Mouse (Mus musculus) hindbrain, embryonic 15.5 days (tissue): ENCODE results near the gene Rpia. TPM values are rescaled to one million over a fixed set of nuclear protein-coding genes. Genes with fewer than 3 reads are reported as not detected.
A peak's percentile ranks its signal among the peaks of the same experiment; 100 is the strongest.

Experiments
- ATAC-seq: fragments of 200-750 bp; cut with Nextera tagmentation; 2 replicates; pipeline ENCODE4 v1.8.0; 2017; ENCODE audit warnings: low read depth, moderate number of reproducible peaks, moderate TSS enrichment; ENCODE audit not compliant: low FRiP score
- H3K27ac ChIP-seq: fragments of 300-500 bp; sonication (generic); replicated peaks from 2 replicates; pipeline ENCODE4 v1.5.1; 2015; ENCODE audit warnings: mild to moderate bottlenecking, inconsistent platforms
- H3K27me3 ChIP-seq: fragments of 300-500 bp; sonication (generic); 2 replicates; pipeline ENCODE4 v1.6.1; 2015; ENCODE audit warnings: control low read depth, inconsistent platforms
- H3K36me3 ChIP-seq: fragments of 300-500 bp; sonication (generic); 2 replicates; pipeline ENCODE4 v1.6.1; 2015; ENCODE audit warnings: control low read depth, inconsistent platforms
- H3K4me1 ChIP-seq: fragments of 300-500 bp; sonication (generic); replicated peaks from 2 replicates; pipeline ENCODE4 v1.6.1; 2015; ENCODE audit warnings: control low read depth, inconsistent platforms
- H3K4me2 ChIP-seq: fragments of 300-500 bp; sonication (generic); 2 replicates; pipeline ENCODE4 v1.6.1; 2015; ENCODE audit warnings: moderate library complexity, mild to moderate bottlenecking, inconsistent platforms
- H3K4me3 ChIP-seq: fragments of 300-500 bp; sonication (generic); 2 replicates; pipeline ENCODE4 v1.5.1; 2015; ENCODE audit warnings: mild to moderate bottlenecking, inconsistent platforms
- H3K9ac ChIP-seq: fragments of 300-500 bp; sonication (generic); 2 replicates; pipeline ENCODE4 v1.6.1; 2015; ENCODE audit warnings: inconsistent platforms
- H3K9me3 ChIP-seq: fragments of 300-500 bp; sonication (generic); 2 replicates; pipeline ENCODE4 v1.6.1; 2016; ENCODE audit warnings: control low read depth, inconsistent platforms
- WGBS: fragments of 180-500 bp; shearing (Covaris S2); methylation state at CpG from one replicate; pipeline ENCODE4 v1.1.7; 2015; 5-methylcytosine and 5-hydroxymethylcytosine counted together
- polyA plus RNA-seq: library from polyadenylated mRNA; unstranded; fragments of >200 nt; fragmentation: Nextera tagmentation; extraction: Ambion mirVana; gene quantifications from 2 replicates; pipeline ENCODE4 v1.2.1, GENCODE M21; 2015

The Rpia gene
- polyA plus RNA-seq, 1 experiment from 2014 or later = 2.8 TPM

GRCm38 (mm10) chr6:70821566-70821965 lies 29.5 kb upstream of the Rpia start:
- Histone ChIP-seq H3K4me3 (no peak overlapping the region), H3K27me3 (no peaks in the 10 kb centered on the region), H3K4me2 (no peak overlapping the region), H3K4me1 (peaks cover 7% of the 10 kb centered on the region), H3K9ac (no peak overlapping the region), H3K27ac (no peak overlapping the region), H3K36me3 (no peaks in the 10 kb centered on the region), H3K9me3 (no peaks in the 10 kb centered on the region)
- 65% methylated on average over 2 of the region's 2 CpGs for WGBS
- ATAC-seq = no peak

DNA sequence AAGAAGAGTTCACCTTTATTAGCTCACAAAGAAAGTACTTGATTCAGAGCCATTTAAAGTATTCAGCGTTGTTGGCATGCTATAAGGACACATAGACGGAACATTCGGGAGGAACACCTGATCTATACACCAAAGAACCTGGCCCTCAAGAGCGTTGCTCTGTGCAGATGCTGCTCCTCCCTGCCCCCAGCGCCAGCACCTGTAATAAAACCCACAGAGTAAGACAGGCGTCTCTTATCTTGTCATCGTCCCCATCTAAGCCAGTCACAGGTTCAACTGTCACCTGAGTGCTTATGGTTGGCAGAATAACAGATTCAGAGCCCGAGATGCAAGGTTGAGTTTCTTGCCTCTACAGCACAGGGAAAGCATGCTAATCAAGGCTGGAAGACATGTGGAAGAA lies 23.4 kb upstream of the Rpia start:
- no peaks in the 10 kb centered on the region for H3K9me3 ChIP-seq
- H3K36me3 ChIP-seq = no peaks in the 10 kb centered on the region
- 88% methylated on average over 8 of the region's 8 CpGs for WGBS
- ATAC-seq = no peak
- H3K9ac ChIP-seq = no peak overlapping the region
- H3K4me1 ChIP-seq = no peaks in the 10 kb centered on the region
- no peak overlapping the region for H3K27ac ChIP-seq
- no peaks in the 10 kb centered on the region for H3K27me3 ChIP-seq
- no peak overlapping the region for H3K4me3 ChIP-seq
- H3K4me2 ChIP-seq = no peak overlapping the region

GRCm38 (mm10) chr6:70814629-70814950 lies 22.6 kb upstream of the Rpia start:
- no peak overlapping the region for H3K4me3 ChIP-seq
- ATAC-seq = no peak
- H3K4me2 ChIP-seq = no peak overlapping the region
- H3K9ac ChIP-seq = no peak overlapping the region
- whole genome bisulfite sequencing = 92% methylated on average over 4 of the region's 4 CpGs
- H3K9me3 ChIP-seq = no peaks in the 10 kb centered on the region
- no peaks in the 10 kb centered on the region for H3K4me1 ChIP-seq
- H3K27me3 ChIP-seq = no peaks in the 10 kb centered on the region
- H3K27ac ChIP-seq = no peak overlapping the region
- no peaks in the 10 kb centered on the region for H3K36me3 ChIP-seq

- no peak overlapping the region for H3K9ac ChIP-seq
- H3K4me1 ChIP-seq = no peaks in the 10 kb centered on the region
- H3K27me3 ChIP-seq = no peaks in the 10 kb centered on the region
- no peak overlapping the region for H3K27ac ChIP-seq
- no peak overlapping the region for H3K4me3 ChIP-seq
- no peak overlapping the region for H3K4me2 ChIP-seq
- no peak for ATAC-seq
- H3K36me3 ChIP-seq = no peaks in the 10 kb centered on the region
- 91% methylated on average over 18 of the region's 18 CpGs for WGBS
- H3K9me3 ChIP-seq = no peaks in the 10 kb centered on the region
Measured at GRCm38 (mm10) chr6:70813921-70814628, 22.0 kb upstream of the Rpia start.

DNA sequence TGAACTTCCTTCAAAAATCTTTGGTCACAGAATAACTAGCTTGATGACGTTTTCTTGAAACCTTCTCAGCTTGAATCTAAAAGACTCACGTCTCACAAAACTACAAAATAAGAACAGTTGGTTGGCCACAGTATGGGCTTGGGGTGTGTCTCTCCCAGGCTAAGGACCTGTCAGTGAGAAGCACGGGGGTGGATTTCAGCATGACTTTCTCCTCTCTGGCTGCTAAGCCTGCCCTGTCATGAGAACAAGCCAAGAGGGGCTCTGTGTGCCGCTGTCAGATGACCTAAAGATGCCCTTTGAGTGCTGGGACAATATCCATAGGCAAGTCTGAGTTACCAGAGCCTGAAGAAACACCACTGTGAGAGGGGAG lies 20.5 kb upstream of the Rpia start:
- Histone ChIP-seq H3K4me2 (no peak overlapping the region), H3K4me3 (no peak overlapping the region), H3K36me3 (no peaks in the 10 kb centered on the region), H3K9ac (no peak overlapping the region), H3K27ac (no peak overlapping the region), H3K9me3 (no peaks in the 10 kb centered on the region), H3K4me1 (no peaks in the 10 kb centered on the region), H3K27me3 (no peaks in the 10 kb centered on the region)
- WGBS = 43% methylated on average over 4 of the region's 4 CpGs
- no peak for ATAC-seq

DNA sequence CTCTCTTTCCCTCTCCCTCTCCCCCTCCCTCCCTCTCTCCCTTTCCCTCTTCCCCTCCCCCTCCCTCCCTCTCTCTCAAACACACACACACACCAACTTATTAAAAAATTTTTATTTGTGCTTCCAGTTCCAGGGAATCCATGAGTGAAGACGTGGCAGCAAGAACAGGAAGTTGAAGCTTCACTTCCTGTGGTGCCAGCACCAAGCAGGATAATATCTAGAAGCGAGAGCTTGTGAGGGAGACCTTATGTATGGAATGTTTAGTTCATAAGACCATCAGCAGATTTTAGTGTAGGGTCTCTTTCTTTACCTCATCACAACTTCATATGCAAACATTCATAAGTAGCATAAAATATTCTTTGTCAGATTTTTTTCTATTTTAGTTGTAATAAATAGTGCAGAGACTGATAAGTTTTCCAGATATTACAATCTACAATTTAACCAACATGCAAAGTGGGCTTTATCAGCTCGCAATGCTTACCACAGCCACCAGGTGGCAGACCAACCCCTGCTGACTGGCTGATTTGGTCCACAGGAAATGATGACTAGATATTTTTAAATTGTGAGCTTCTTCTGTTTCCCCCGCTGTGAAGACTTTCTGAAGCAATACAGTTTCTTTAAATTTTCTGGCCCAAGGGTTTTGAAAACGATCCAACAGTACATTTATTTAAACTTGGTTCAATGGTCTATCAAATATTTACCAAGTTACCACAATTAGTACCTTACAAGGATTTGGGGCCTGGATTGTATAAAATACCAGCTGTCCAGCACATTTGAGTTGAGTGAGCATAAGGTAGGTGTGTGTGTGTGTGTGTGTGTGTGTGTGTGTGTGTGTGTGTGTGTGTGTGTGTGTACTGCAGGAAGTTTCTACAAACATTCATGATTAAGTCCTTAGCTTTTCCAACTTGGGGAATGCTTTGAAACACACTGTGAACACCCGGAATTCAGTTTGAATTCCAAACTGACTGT lies 19.8 kb upstream of the Rpia start:
- Histone ChIP-seq H3K27ac (no peak overlapping the region), H3K4me1 (no peaks in the 10 kb centered on the region), H3K4me2 (no peak overlapping the region), H3K36me3 (no peaks in the 10 kb centered on the region), H3K9ac (no peak overlapping the region), H3K9me3 (no peaks in the 10 kb centered on the region), H3K27me3 (no peaks in the 10 kb centered on the region), H3K4me3 (no peak overlapping the region)
- peak; percentile 32; the same call in 1 of the 2 replicates for ATAC-seq
- WGBS = 19% methylated on average over 6 of the region's 6 CpGs

DNA sequence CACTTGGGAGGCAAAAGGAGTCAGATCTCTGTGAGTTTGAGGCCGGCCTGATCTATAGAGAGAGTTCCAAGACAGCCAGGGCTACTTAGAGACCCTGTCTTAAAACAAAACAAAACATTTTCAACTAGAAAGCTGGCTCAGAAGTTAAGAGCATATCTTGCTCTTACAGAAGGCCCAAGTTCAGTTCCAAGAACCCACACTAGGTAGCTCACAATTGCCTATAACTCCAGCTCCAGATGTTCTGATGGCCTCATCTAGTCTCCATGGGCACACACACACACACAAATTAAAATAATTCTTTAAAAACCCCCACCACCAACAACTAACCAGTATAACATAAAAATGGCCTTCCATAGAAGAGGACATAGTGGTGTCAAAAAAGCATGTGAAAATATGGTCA lies 18.5 kb upstream of the Rpia start:
- H3K27ac ChIP-seq = no peak overlapping the region
- H3K4me3 ChIP-seq = no peak overlapping the region
- no peaks in the 10 kb centered on the region for H3K27me3 ChIP-seq
- H3K36me3 ChIP-seq = no peaks in the 10 kb centered on the region
- no peak overlapping the region for H3K9ac ChIP-seq
- no peak overlapping the region for H3K4me2 ChIP-seq
- H3K9me3 ChIP-seq = no peaks in the 10 kb centered on the region
- no peak for ATAC-seq
- 81% methylated on average over 1 of the region's 1 CpGs for WGBS
- peaks cover 10% of the 10 kb centered on the region for H3K4me1 ChIP-seq

- peak; percentile 23; the same call in 1 of the 2 replicates for ATAC-seq
Measured at GRCm38 (mm10) chr6:70806514-70806912, 14.5 kb upstream of the Rpia start.

GRCm38 (mm10) chr6:70805820-70806513 lies 13.9 kb upstream of the Rpia start:
- Histone ChIP-seq H3K4me1 (peaks cover 17% of the 10 kb centered on the region), H3K36me3 (no peaks in the 10 kb centered on the region), H3K27ac (peak overlapping the region; percentile 50; the same call in 1 of the 2 replicates), H3K27me3 (no peaks in the 10 kb centered on the region), H3K9ac (no peak overlapping the region), H3K4me3 (peak overlapping the region; percentile 22), H3K4me2 (peak overlapping the region; percentile 48), H3K9me3 (no peaks in the 10 kb centered on the region)
- WGBS = 12% methylated on average over 13 of the region's 13 CpGs
- peak; percentile 76 for ATAC-seq

More at GRCm38 (mm10) chr6:70806514-70806912, 14.5 kb upstream of the Rpia start:
- Histone ChIP-seq H3K36me3 (no peaks in the 10 kb centered on the region), H3K27me3 (no peaks in the 10 kb centered on the region), H3K9ac (no peak overlapping the region), H3K4me3 (no peak overlapping the region), H3K4me2 (peak overlapping the region; percentile 48; the same call in 1 of the 2 replicates), H3K4me1 (peaks cover 17% of the 10 kb centered on the region), H3K27ac (no peak overlapping the region), H3K9me3 (no peaks in the 10 kb centered on the region)
- 19% methylated on average over 1 of the region's 1 CpGs for WGBS

GRCm38 (mm10) chr6:70805267-70805666 lies 13.2 kb upstream of the Rpia start:
- no peaks in the 10 kb centered on the region for H3K27me3 ChIP-seq
- ATAC-seq = peak; percentile 72
- H3K27ac ChIP-seq = 0 out of 2 replicates have a peak overlapping the region, but pooled peaks have one; percentile 30
- H3K9me3 ChIP-seq = no peaks in the 10 kb centered on the region
- H3K4me1 ChIP-seq = peaks cover 17% of the 10 kb centered on the region
- H3K9ac ChIP-seq = no peak overlapping the region
- peak overlapping the region; percentile 48 for H3K4me2 ChIP-seq
- H3K36me3 ChIP-seq = no peaks in the 10 kb centered on the region
- peak overlapping the region; percentile 19 for H3K4me3 ChIP-seq
- 14% methylated on average over 7 of the region's 7 CpGs for WGBS

GRCm38 (mm10) chr6:70804632-70805031 lies 12.6 kb upstream of the Rpia start:
- Histone ChIP-seq H3K27me3 (no peaks in the 10 kb centered on the region), H3K4me3 (no peak overlapping the region), H3K36me3 (no peaks in the 10 kb centered on the region), H3K4me2 (peak overlapping the region; percentile 48), H3K9ac (no peak overlapping the region), H3K27ac (no peak overlapping the region; the same call in 1 of the 2 replicates), H3K9me3 (no peaks in the 10 kb centered on the region), H3K4me1 (peaks cover 17% of the 10 kb centered on the region)
- WGBS = 16% methylated on average over 3 of the region's 3 CpGs
- ATAC-seq = peak; percentile 12; the same call in 1 of the 2 replicates
